Mouse (Mus musculus): ENCODE measurements at regions not wholly inside any gene's neighbourhood (a gene's known extent, or its start where the extent isn't known, plus 50 kb on each side); places are given as distances from the start of the nearest gene placed in this dataset.

- Histone ChIP-seq H3K4me3 (ENCODE audit: control insufficient read depth in 1 of 2, insufficient read depth in 1 of 2, low read depth in 1 of 2, low read length in 2 of 2) (no peak overlapping the region), H3K27ac (replicated peaks in 1 of 2; ENCODE audit: control insufficient read depth in 1 of 2, insufficient read depth in 1 of 2, low read depth in 2 of 2, low read length in 2 of 2) (no peak overlapping the region), H3K27me3 (ENCODE audit: control insufficient read depth, insufficient read depth, low read length) (no peaks in the 10 kb centered on the region), H3K4me2 (ENCODE audit: low read length) (no peak overlapping the region), H3K9me3 (ENCODE audit: control insufficient read depth, low read length) (no peaks in the 10 kb centered on the region), H3K9ac (ENCODE audit: low read length) (no peak overlapping the region), H3K4me1 (ENCODE audit: control insufficient read depth in 2 of 2, insufficient read depth in 2 of 2, low read length in 2 of 2) (no peaks in the 10 kb centered on the region), H3K36me3 (ENCODE audit: control insufficient read depth, insufficient read depth, low read length) (no peaks in the 10 kb centered on the region)
- ATAC-seq (ENCODE audit: insufficient number of reproducible peaks, insufficient read depth, low FRiP score, low read depth): no peak
- WGBS: 69% methylated on average over 4 of the region's 4 CpGs
Observed at GRCm38 (mm10) chr4:127710816-127711215, 259.9 kb downstream of the CK137956 start.

GRCm38 (mm10) chr4:127709746-127710145 lies 261.0 kb downstream of the CK137956 start:
- no peaks in the 10 kb centered on the region for H3K4me1 ChIP-seq (ENCODE audit: control insufficient read depth in 2 of 2, insufficient read depth in 2 of 2, low read length in 2 of 2)
- ATAC-seq (ENCODE audit: insufficient number of reproducible peaks, insufficient read depth, low FRiP score, low read depth): no peak
- H3K9me3 ChIP-seq (ENCODE audit: control insufficient read depth, low read length): no peaks in the 10 kb centered on the region
- no peak overlapping the region for H3K4me3 ChIP-seq (ENCODE audit: control insufficient read depth in 1 of 2, insufficient read depth in 1 of 2, low read depth in 1 of 2, low read length in 2 of 2)
- H3K4me2 ChIP-seq (ENCODE audit: low read length): no peak overlapping the region
- WGBS: 86% methylated on average over 6 of the region's 6 CpGs
- H3K27ac ChIP-seq (replicated peaks in 1 of 2; ENCODE audit: control insufficient read depth in 1 of 2, insufficient read depth in 1 of 2, low read depth in 2 of 2, low read length in 2 of 2): no peak overlapping the region
- no peak overlapping the region for H3K9ac ChIP-seq (ENCODE audit: low read length)
- no peaks in the 10 kb centered on the region for H3K36me3 ChIP-seq (ENCODE audit: control insufficient read depth, insufficient read depth, low read length)
- no peaks in the 10 kb centered on the region for H3K27me3 ChIP-seq (ENCODE audit: control insufficient read depth, insufficient read depth, low read length)

GRCm38 (mm10) chr4:127708186-127708585 lies 262.6 kb downstream of the CK137956 start:
- Histone ChIP-seq H3K9me3 (ENCODE audit: control insufficient read depth, low read length) (no peaks in the 10 kb centered on the region), H3K36me3 (ENCODE audit: control insufficient read depth, insufficient read depth, low read length) (no peaks in the 10 kb centered on the region), H3K4me2 (ENCODE audit: low read length) (no peak overlapping the region), H3K4me3 (ENCODE audit: control insufficient read depth in 1 of 2, insufficient read depth in 1 of 2, low read depth in 1 of 2, low read length in 2 of 2) (no peak overlapping the region), H3K27ac (replicated peaks in 1 of 2; ENCODE audit: control insufficient read depth in 1 of 2, insufficient read depth in 1 of 2, low read depth in 2 of 2, low read length in 2 of 2) (no peak overlapping the region), H3K9ac (ENCODE audit: low read length) (no peak overlapping the region), H3K4me1 (ENCODE audit: control insufficient read depth in 2 of 2, insufficient read depth in 2 of 2, low read length in 2 of 2) (no peaks in the 10 kb centered on the region), H3K27me3 (ENCODE audit: control insufficient read depth, insufficient read depth, low read length) (no peaks in the 10 kb centered on the region)
- WGBS: 42% methylated on average over 3 of the region's 3 CpGs
- no peak for ATAC-seq (ENCODE audit: insufficient number of reproducible peaks, insufficient read depth, low FRiP score, low read depth)

GRCm38 (mm10) chr4:127707126-127707525 lies 263.6 kb downstream of the CK137956 start:
- H3K9ac ChIP-seq (ENCODE audit: low read length): no peak overlapping the region
- no peak overlapping the region for H3K4me2 ChIP-seq (ENCODE audit: low read length)
- H3K27me3 ChIP-seq (ENCODE audit: control insufficient read depth, insufficient read depth, low read length): no peaks in the 10 kb centered on the region
- H3K9me3 ChIP-seq (ENCODE audit: control insufficient read depth, low read length): no peaks in the 10 kb centered on the region
- H3K4me3 ChIP-seq (ENCODE audit: control insufficient read depth in 1 of 2, insufficient read depth in 1 of 2, low read depth in 1 of 2, low read length in 2 of 2): no peak overlapping the region
- H3K4me1 ChIP-seq (ENCODE audit: control insufficient read depth in 2 of 2, insufficient read depth in 2 of 2, low read length in 2 of 2): no peaks in the 10 kb centered on the region
- H3K27ac ChIP-seq (replicated peaks in 1 of 2; ENCODE audit: control insufficient read depth in 1 of 2, insufficient read depth in 1 of 2, low read depth in 2 of 2, low read length in 2 of 2): no peak overlapping the region
- ATAC-seq (ENCODE audit: insufficient number of reproducible peaks, insufficient read depth, low FRiP score, low read depth): no peak
- 77% methylated on average over 3 of the region's 3 CpGs for WGBS
- no peaks in the 10 kb centered on the region for H3K36me3 ChIP-seq (ENCODE audit: control insufficient read depth, insufficient read depth, low read length)

GRCm38 (mm10) chr4:127701651-127702050 lies 269.1 kb downstream of the CK137956 start:
- Histone ChIP-seq H3K27me3 (ENCODE audit: control insufficient read depth, insufficient read depth, low read length) (no peaks in the 10 kb centered on the region), H3K9ac (ENCODE audit: low read length) (no peak overlapping the region), H3K9me3 (ENCODE audit: control insufficient read depth, low read length) (no peaks in the 10 kb centered on the region), H3K36me3 (ENCODE audit: control insufficient read depth, insufficient read depth, low read length) (no peaks in the 10 kb centered on the region), H3K27ac (replicated peaks in 1 of 2; ENCODE audit: control insufficient read depth in 1 of 2, insufficient read depth in 1 of 2, low read depth in 2 of 2, low read length in 2 of 2) (no peak overlapping the region), H3K4me1 (ENCODE audit: control insufficient read depth in 2 of 2, insufficient read depth in 2 of 2, low read length in 2 of 2) (no peaks in the 10 kb centered on the region), H3K4me3 (ENCODE audit: control insufficient read depth in 1 of 2, insufficient read depth in 1 of 2, low read depth in 1 of 2, low read length in 2 of 2) (no peak overlapping the region), H3K4me2 (ENCODE audit: low read length) (no peak overlapping the region)
- 87% methylated on average over 11 of the region's 11 CpGs for WGBS
- ATAC-seq (ENCODE audit: insufficient number of reproducible peaks, insufficient read depth, low FRiP score, low read depth): no peak

- 52% methylated on average over 4 of the region's 4 CpGs for WGBS
- no peak for ATAC-seq (ENCODE audit: insufficient number of reproducible peaks, insufficient read depth, low FRiP score, low read depth)
- Histone ChIP-seq H3K9me3 (ENCODE audit: control insufficient read depth, low read length) (no peaks in the 10 kb centered on the region), H3K4me3 (ENCODE audit: control insufficient read depth in 1 of 2, insufficient read depth in 1 of 2, low read depth in 1 of 2, low read length in 2 of 2) (no peak overlapping the region), H3K4me1 (ENCODE audit: control insufficient read depth in 2 of 2, insufficient read depth in 2 of 2, low read length in 2 of 2) (no peaks in the 10 kb centered on the region), H3K27ac (replicated peaks in 1 of 2; ENCODE audit: control insufficient read depth in 1 of 2, insufficient read depth in 1 of 2, low read depth in 2 of 2, low read length in 2 of 2) (no peak overlapping the region), H3K27me3 (ENCODE audit: control insufficient read depth, insufficient read depth, low read length) (no peaks in the 10 kb centered on the region), H3K4me2 (ENCODE audit: low read length) (no peak overlapping the region), H3K36me3 (ENCODE audit: control insufficient read depth, insufficient read depth, low read length) (no peaks in the 10 kb centered on the region), H3K9ac (ENCODE audit: low read length) (no peak overlapping the region)
Observed at GRCm38 (mm10) chr4:127689986-127690385, 280.8 kb downstream of the CK137956 start.

GRCm38 (mm10) chr4:127685021-127685420 lies 285.7 kb downstream of the CK137956 start:
- Histone ChIP-seq H3K27me3 (ENCODE audit: control insufficient read depth, insufficient read depth, low read length) (no peaks in the 10 kb centered on the region), H3K4me3 (ENCODE audit: control insufficient read depth in 1 of 2, insufficient read depth in 1 of 2, low read depth in 1 of 2, low read length in 2 of 2) (no peak overlapping the region), H3K36me3 (ENCODE audit: control insufficient read depth, insufficient read depth, low read length) (no peaks in the 10 kb centered on the region), H3K4me2 (ENCODE audit: low read length) (no peak overlapping the region), H3K9ac (ENCODE audit: low read length) (no peak overlapping the region), H3K4me1 (ENCODE audit: control insufficient read depth in 2 of 2, insufficient read depth in 2 of 2, low read length in 2 of 2) (no peaks in the 10 kb centered on the region; a peak in 1 of 4 replicates), H3K27ac (replicated peaks in 1 of 2; ENCODE audit: control insufficient read depth in 1 of 2, insufficient read depth in 1 of 2, low read depth in 2 of 2, low read length in 2 of 2) (no peak overlapping the region), H3K9me3 (ENCODE audit: control insufficient read depth, low read length) (no peaks in the 10 kb centered on the region)
- ATAC-seq (ENCODE audit: insufficient number of reproducible peaks, insufficient read depth, low FRiP score, low read depth): no peak
- 49% methylated on average over 3 of the region's 3 CpGs for WGBS

- Histone ChIP-seq H3K9me3 (ENCODE audit: control insufficient read depth, low read length) (no peaks in the 10 kb centered on the region), H3K4me2 (ENCODE audit: low read length) (no peak overlapping the region), H3K36me3 (ENCODE audit: control insufficient read depth, insufficient read depth, low read length) (no peaks in the 10 kb centered on the region), H3K9ac (ENCODE audit: low read length) (no peak overlapping the region), H3K27ac (replicated peaks in 1 of 2; ENCODE audit: control insufficient read depth in 1 of 2, insufficient read depth in 1 of 2, low read depth in 2 of 2, low read length in 2 of 2) (no peak overlapping the region), H3K4me3 (ENCODE audit: control insufficient read depth in 1 of 2, insufficient read depth in 1 of 2, low read depth in 1 of 2, low read length in 2 of 2) (no peak overlapping the region), H3K4me1 (ENCODE audit: control insufficient read depth in 2 of 2, insufficient read depth in 2 of 2, low read length in 2 of 2) (no peaks in the 10 kb centered on the region), H3K27me3 (ENCODE audit: control insufficient read depth, insufficient read depth, low read length) (no peaks in the 10 kb centered on the region)
- no peak for ATAC-seq (ENCODE audit: insufficient number of reproducible peaks, insufficient read depth, low FRiP score, low read depth)
- WGBS: 35% methylated on average over 4 of the region's 4 CpGs
Observed at GRCm38 (mm10) chr4:127679391-127679790, 291.4 kb downstream of the CK137956 start.

All from heart, embryonic 14.5 days (tissue).